23 mouse cellular contexts compared by ENCODE assay signal in genomic region chr19:48947646-48948045, GRCm38 (mm10).
"Had no signal": no experiment of that assay in that cellular context is flagged by ENCODE, and none has a peak within 500 bp of the region (broad histone marks: within the 10 kb centered on the region; RNA-seq: fewer than 3 reads in every experiment).

No protein-coding gene starts in this region.

- H3K27ac ChIP-seq: layer of hippocampus, adult 2 months; limb, embryonic 10.5 days; limb, embryonic 13.5 days; liver, embryonic 12.5 days; liver, embryonic 15.5 days; lung, embryonic 15.5 days; midbrain, embryonic 10.5 days; midbrain, embryonic 15.5 days; stomach, embryonic 15.5 days had no signal

- ATAC-seq: liver, embryonic 12.5 days; midbrain, embryonic 15.5 days had no signal

- H3K9me3 ChIP-seq: limb, embryonic 10.5 days; limb, embryonic 13.5 days; liver, embryonic 12.5 days; liver, embryonic 15.5 days; lung, embryonic 15.5 days; midbrain, embryonic 10.5 days; midbrain, embryonic 15.5 days; stomach, embryonic 15.5 days had no signal

- H3K4me2 ChIP-seq: limb, embryonic 13.5 days; liver, embryonic 12.5 days; liver, embryonic 15.5 days; lung, embryonic 15.5 days; midbrain, embryonic 15.5 days; stomach, embryonic 15.5 days had no signal

- H3K9ac ChIP-seq: limb, embryonic 13.5 days; liver, embryonic 12.5 days; liver, embryonic 15.5 days; lung, embryonic 15.5 days; midbrain, embryonic 15.5 days; stomach, embryonic 15.5 days had no signal

- H3K4me3 ChIP-seq: layer of hippocampus, adult 2 months; limb, embryonic 10.5 days; limb, embryonic 13.5 days; liver, embryonic 12.5 days; liver, embryonic 15.5 days; lung, embryonic 15.5 days; megakaryocyte, embryonic 14.5 days; midbrain, embryonic 10.5 days; midbrain, embryonic 15.5 days; stomach, embryonic 15.5 days had no signal

- DNase-seq: kidney, adult 11 months; kidney, adult 8-10 months; kidney, postnatal 25 days; layer of hippocampus, adult 9-11 months; liver; lung, adult 18-20 months; lung, postnatal 10 days; lung, postnatal 36 days; retina, postnatal 1 day; right cerebral cortex, postnatal 25 days; spleen, adult 18-20 months; thymus, adult 18-20 months; thymus, postnatal 4 days had no signal

- H3K36me3 ChIP-seq: limb, embryonic 10.5 days; limb, embryonic 13.5 days; liver, embryonic 12.5 days; liver, embryonic 15.5 days; lung, embryonic 15.5 days; midbrain, embryonic 10.5 days; midbrain, embryonic 15.5 days; stomach, embryonic 15.5 days had no signal

- H3K4me1 ChIP-seq: limb, embryonic 10.5 days; limb, embryonic 13.5 days; liver, embryonic 12.5 days; liver, embryonic 15.5 days; lung, embryonic 15.5 days; megakaryocyte, embryonic 14.5 days; midbrain, embryonic 10.5 days; midbrain, embryonic 15.5 days; stomach, embryonic 15.5 days had no signal

- H3K27me3 ChIP-seq: limb, embryonic 13.5 days; liver, embryonic 12.5 days; liver, embryonic 15.5 days; lung, embryonic 15.5 days; megakaryocyte, embryonic 14.5 days; midbrain, embryonic 15.5 days; stomach, embryonic 15.5 days had no signal
